8 mouse cellular contexts compared by ENCODE assay signal in genomic region chr16:11176884-11177244, GRCm38 (mm10). TPM values are rescaled to one million over a fixed set of nuclear protein-coding genes. Genes with fewer than 3 reads are reported as not detected.
DNase-seq lines count a peak whose midpoint lies in the region; ATAC-seq and TF ChIP-seq lines count a peak whose summit lies in the region.

No protein-coding gene starts in this region.

- peak overlapping the region; percentile 81 for H3K27ac ChIP-seq in heart, embryonic 15.5 days
- H3K27ac ChIP-seq in bone marrow, adult 2 months (ENCODE audit: control insufficient read depth, insufficient read depth, low read depth, low read length, poor library complexity), result peak overlapping the region; percentile 95; the same call in 1 of the 2 replicates
- H3K27ac ChIP-seq in hindbrain, embryonic 12.5 days, result no peak overlapping the region; the same call in 1 of the 2 replicates
- no peak overlapping the region for H3K27ac ChIP-seq in midbrain, embryonic 12.5 days (replicated peaks)

- H3K4me1 ChIP-seq in heart, embryonic 15.5 days (replicated peaks), result peaks cover 10% of the 10 kb centered on the region
- H3K4me1 ChIP-seq in bone marrow, adult 2 months (ENCODE audit: control insufficient read depth, insufficient read depth, low read length), result peaks cover 3% of the 10 kb centered on the region
- H3K4me1 ChIP-seq in hindbrain, embryonic 12.5 days, result peaks cover 10% of the 10 kb centered on the region
- H3K4me1 ChIP-seq in midbrain, embryonic 12.5 days, result peaks cover 14% of the 10 kb centered on the region

- H3K9ac ChIP-seq in heart, embryonic 15.5 days, result peak overlapping the region; percentile 76
- H3K9ac ChIP-seq in hindbrain, embryonic 12.5 days, result peak overlapping the region; percentile 89
- H3K9ac ChIP-seq in midbrain, embryonic 12.5 days (replicated peaks), result peak overlapping the region; percentile 83

- no peaks in the 10 kb centered on the region for H3K36me3 ChIP-seq in heart, embryonic 15.5 days
- H3K36me3 ChIP-seq in hindbrain, embryonic 12.5 days, result no peaks in the 10 kb centered on the region
- no peaks in the 10 kb centered on the region for H3K36me3 ChIP-seq in midbrain, embryonic 12.5 days

- H3K4me2 ChIP-seq in heart, embryonic 15.5 days, result peak overlapping the region; percentile 79
- peak overlapping the region; percentile 80 for H3K4me2 ChIP-seq in hindbrain, embryonic 12.5 days (replicated peaks)
- H3K4me2 ChIP-seq in midbrain, embryonic 12.5 days (replicated peaks), result peak overlapping the region; percentile 77

- no peak for DNase-seq in heart, postnatal 4 days
- DNase-seq in urinary bladder, adult 18-20 months (ENCODE audit: low spot score in 2 of 2), result no peak
- DNase-seq in urinary bladder, postnatal 4 days (ENCODE audit: low spot score in 2 of 2), result no peak
- no peak for DNase-seq in left cerebral cortex, postnatal 10 days (ENCODE audit: extremely low spot score in 1 of 2, low spot score in 2 of 2)

- no peaks in the 10 kb centered on the region for H3K27me3 ChIP-seq in heart, embryonic 15.5 days
- H3K27me3 ChIP-seq in hindbrain, embryonic 12.5 days, result 0 out of 2 replicates have a peak, but pooled peaks cover 2% of the 10 kb centered on the region
- H3K27me3 ChIP-seq in midbrain, embryonic 12.5 days, result peaks cover 12% of the 10 kb centered on the region; the same call in 1 of the 2 replicates

- no peak for ATAC-seq in heart, embryonic 15.5 days (replicated peaks; ENCODE audit: insufficient number of reproducible peaks, insufficient read depth, low FRiP score, low read depth)
- ATAC-seq in hindbrain, embryonic 12.5 days (ENCODE audit: low FRiP score), result no peak
- no peak for ATAC-seq in midbrain, embryonic 12.5 days (ENCODE audit: low FRiP score, low read depth)

- 5% methylated on average over 4 of the region's 4 CpGs for WGBS in heart, embryonic 15.5 days
- 9% methylated on average over 4 of the region's 4 CpGs for WGBS in bone marrow, adult 2 months
- WGBS in hindbrain, embryonic 12.5 days, result 5% methylated on average over 4 of the region's 4 CpGs
- WGBS in midbrain, embryonic 12.5 days, result 6% methylated on average over 4 of the region's 4 CpGs

- no peak for TF ChIP-seq CTCF in bone marrow, adult 2 months (IDR thresholded peaks at IDR 0.05; ENCODE audit: control insufficient read depth, insufficient read depth, low read length)

- no peaks in the 10 kb centered on the region for H3K9me3 ChIP-seq in heart, embryonic 15.5 days (replicated peaks)
- no peaks in the 10 kb centered on the region for H3K9me3 ChIP-seq in hindbrain, embryonic 12.5 days (replicated peaks)
- no peaks in the 10 kb centered on the region for H3K9me3 ChIP-seq in midbrain, embryonic 12.5 days

- no peak for TF ChIP-seq POLR2A in bone marrow, adult 2 months (IDR thresholded peaks at IDR 0.05; ENCODE audit: borderline replicate concordance, control insufficient read depth, low read depth, low read length)

- peak overlapping the region; percentile 66 for H3K4me3 ChIP-seq in heart, embryonic 15.5 days
- H3K4me3 ChIP-seq in bone marrow, adult 2 months (replicated peaks; ENCODE audit: control insufficient read depth, low read depth, low read length), result peak overlapping the region; percentile 96
- peak overlapping the region; percentile 86 for H3K4me3 ChIP-seq in hindbrain, embryonic 12.5 days
- peak overlapping the region; percentile 93 for H3K4me3 ChIP-seq in midbrain, embryonic 12.5 days

- intact Hi-C loops in left cerebral cortex, postnatal 10 days (cut with DNase I), result loop anchor here (10.0 kb wide), 1 partner anchor 302 kb away; no protein-coding TSS in a partner anchor

RNA-seq across cellular contexts. Expression of gene Zc3h7a, which starts 0.7 kb away (rescaled TPM):
- polyA plus RNA-seq in heart, embryonic 15.5 days (2015; fragmentation: Nextera tagmentation; extraction: Ambion mirVana), result 55.8 and 71.4 TPM in 2 replicates
- total RNA-seq in heart, postnatal 4 days (2021), result 10 to 100 TPM; 58.2 to 60.0 TPM
- 103 and 128 TPM in 2 replicates for polyA plus RNA-seq in bone marrow, adult 2 months (2011; ENCODE audit: insufficient read depth, insufficient read length, low replicate concordance, missing spikeins)
- polyA plus RNA-seq in hindbrain, embryonic 12.5 days (2016; fragmentation: Nextera tagmentation; extraction: Ambion mirVana), result 118 and 124 TPM in 2 replicates
- 103 and 106 TPM in 2 replicates for polyA plus RNA-seq in midbrain, embryonic 12.5 days (2016; fragmentation: Nextera tagmentation; extraction: Ambion mirVana)
- total RNA-seq in left cerebral cortex, postnatal 10 days (2021), result 10 to 100 TPM; 60.9 to 66.2 TPM

RNA-seq across cellular contexts. Expression of gene Rsl1d1, which starts 26.3 kb away (rescaled TPM):
- polyA plus RNA-seq in heart, embryonic 15.5 days (2015; fragmentation: Nextera tagmentation; extraction: Ambion mirVana), result 111 TPM in 2 replicates
- 10 to 100 TPM; 64.3 to 70.0 TPM for total RNA-seq in heart, postnatal 4 days (2021)
- polyA plus RNA-seq in bone marrow, adult 2 months (2011; ENCODE audit: insufficient read depth, insufficient read length, low replicate concordance, missing spikeins), result 46.6 and 76.4 TPM in 2 replicates
- polyA plus RNA-seq in hindbrain, embryonic 12.5 days (2016; fragmentation: Nextera tagmentation; extraction: Ambion mirVana), result 183 and 196 TPM in 2 replicates
- 205 and 209 TPM in 2 replicates for polyA plus RNA-seq in midbrain, embryonic 12.5 days (2016; fragmentation: Nextera tagmentation; extraction: Ambion mirVana)
- total RNA-seq in left cerebral cortex, postnatal 10 days (2021), result 10 to 100 TPM; 58.9 to 63.1 TPM

RNA-seq across cellular contexts. Expression of gene Txndc11, which starts 42.4 kb away (rescaled TPM):
- 26.2 and 30.5 TPM in 2 replicates for polyA plus RNA-seq in heart, embryonic 15.5 days (2015; fragmentation: Nextera tagmentation; extraction: Ambion mirVana)
- total RNA-seq in heart, postnatal 4 days (2021), result 10 to 100 TPM; 26.4 to 27.5 TPM
- polyA plus RNA-seq in bone marrow, adult 2 months (2011; ENCODE audit: insufficient read depth, insufficient read length, low replicate concordance, missing spikeins), result 15.9 and 18.8 TPM in 2 replicates
- 34.6 and 37.6 TPM in 2 replicates for polyA plus RNA-seq in hindbrain, embryonic 12.5 days (2016; fragmentation: Nextera tagmentation; extraction: Ambion mirVana)
- polyA plus RNA-seq in midbrain, embryonic 12.5 days (2016; fragmentation: Nextera tagmentation; extraction: Ambion mirVana), result 30.5 and 31.5 TPM in 2 replicates
- 10 to 100 TPM; 37.1 to 38.7 TPM for total RNA-seq in left cerebral cortex, postnatal 10 days (2021)

Comparison
In these comparisons a context has a peak if more than half of its experiments do, and no peak if none do; other contexts are left out.
1. H3K27ac ChIP-seq: peak in heart, embryonic 15.5 days (single experiment) and bone marrow, adult 2 months (single experiment); none in hindbrain, embryonic 12.5 days (single experiment) and midbrain, embryonic 12.5 days (single experiment).
2. Peak in every context shown above with its lines, with median percentiles within 50 percentile points of each other: H3K4me2 ChIP-seq, H3K4me3 ChIP-seq and H3K9ac ChIP-seq.